Mouse (Mus musculus) kidney, adult 2 months (tissue): ENCODE measurements around the gene Myo1e. TPM values are rescaled to one million over a fixed set of nuclear protein-coding genes. Genes with fewer than 3 reads are reported as not detected.

Source experiments
- DNase-seq: peaks from one replicate; pipeline ENCODE4 v3.0.0; 2021
- H3K27ac ChIP-seq: fragments of 200-500 bp; 2 replicates; pipeline ENCODE4 v1.5.1; 2012; ENCODE audit warnings: low read depth, low read length, control low read depth, inconsistent platforms; ENCODE audit not compliant: insufficient read depth
- H3K27me3 ChIP-seq: fragments of 200-500 bp; replicated peaks from 2 replicates; pipeline ENCODE4 v1.6.1; 2012; ENCODE audit warnings: mild to moderate bottlenecking, moderate library complexity, low read length, inconsistent platforms; ENCODE audit not compliant: control insufficient read depth, insufficient read depth
- H3K36me3 ChIP-seq: fragments of 200-500 bp; 2 replicates; pipeline ENCODE4 v1.6.1; 2012; ENCODE audit warnings: mild to moderate bottlenecking, moderate library complexity, low read length, inconsistent platforms; ENCODE audit not compliant: control insufficient read depth, insufficient read depth
- H3K4me1 ChIP-seq: fragments of 200-500 bp; 2 replicates; pipeline ENCODE4 v1.6.1; 2011; ENCODE audit warnings: low read length; ENCODE audit not compliant: control insufficient read depth, insufficient read depth
- H3K4me3 ChIP-seq: fragments of 200-500 bp; 2 replicates; pipeline ENCODE4 v1.5.1; 2011; ENCODE audit warnings: mild to moderate bottlenecking, low read depth, low read length, control low read depth; ENCODE audit not compliant: insufficient read depth
- CTCF ChIP-seq: fragments of 200-500 bp; conservative IDR thresholded peaks from 2 replicates; pipeline ENCODE4 v1.5.1; 2011; ENCODE audit warnings: low read depth, mild to moderate bottlenecking, control low read depth, low read length, moderate library complexity, mixed read lengths; ENCODE audit not compliant: insufficient read depth, insufficient read length
- POLR2A ChIP-seq: fragments of 200-500 bp; IDR thresholded peaks from one replicate; pipeline ENCODE4 v1.6.1; 2011; ENCODE audit warnings: low read depth, low read length, control low read depth
- WGBS: fragments of 180-500 bp; shearing (Covaris S2); methylation state at CpG from one replicate; pipeline ENCODE4 v1.1.7; 2018; 5-methylcytosine and 5-hydroxymethylcytosine counted together
- polyA plus RNA-seq: library from polyadenylated mRNA; depleted of rRNA; stranded (reverse); fragments of >200 nt; gene quantifications from 2 replicates; pipeline ENCODE4 v1.2.3, GENCODE M21; 2012

The Myo1e gene
- polyA plus RNA-seq, 1 experiment, result 14.5 TPM

GRCm38 (mm10) chr9:70182639-70183038 is 24.5 kb upstream of the Myo1e start:
- Histone ChIP-seq H3K27me3 (no peaks in the 10 kb centered on the region), H3K27ac (no peak overlapping the region), H3K4me1 (no peaks in the 10 kb centered on the region), H3K4me3 (no peak overlapping the region), H3K36me3 (no peaks in the 10 kb centered on the region)
- TF ChIP-seq POLR2A (no peak), CTCF (no peak)
- WGBS, result 67% methylated on average over 7 of the region's 7 CpGs
- DNase-seq, result no peak

- WGBS, result 89% methylated on average over 5 of the region's 5 CpGs
- Histone ChIP-seq H3K36me3 (no peaks in the 10 kb centered on the region), H3K4me1 (no peaks in the 10 kb centered on the region), H3K27ac (no peak overlapping the region), H3K4me3 (no peak overlapping the region), H3K27me3 (no peaks in the 10 kb centered on the region)
- TF ChIP-seq POLR2A (no peak), CTCF (no peak)
- DNase-seq, result no peak
Measured at GRCm38 (mm10) chr9:70192336-70192735, 14.8 kb upstream of the Myo1e start.

GRCm38 (mm10) chr9:70194622-70195021 is 12.5 kb upstream of the Myo1e start:
- Histone ChIP-seq H3K27ac (no peak overlapping the region), H3K36me3 (no peaks in the 10 kb centered on the region), H3K4me1 (no peaks in the 10 kb centered on the region), H3K4me3 (no peak overlapping the region), H3K27me3 (no peaks in the 10 kb centered on the region)
- 82% methylated on average over 11 of the region's 11 CpGs for WGBS
- no peak for TF ChIP-seq POLR2A
- no peak for TF ChIP-seq CTCF
- DNase-seq, result no peak

GRCm38 (mm10) chr9:70196956-70197659 is 10.0 kb upstream of the Myo1e start:
- TF ChIP-seq CTCF, result no peak
- TF ChIP-seq POLR2A, result no peak
- Histone ChIP-seq H3K36me3 (no peaks in the 10 kb centered on the region), H3K27ac (no peak overlapping the region), H3K4me3 (no peak overlapping the region), H3K4me1 (no peaks in the 10 kb centered on the region), H3K27me3 (no peaks in the 10 kb centered on the region)
- WGBS, result 93% methylated on average over 15 of the region's 15 CpGs
- no peak for DNase-seq

GRCm38 (mm10) chr9:70197992-70198391 is 9.2 kb upstream of the Myo1e start:
- Histone ChIP-seq H3K4me1 (no peaks in the 10 kb centered on the region), H3K4me3 (no peak overlapping the region), H3K27me3 (no peaks in the 10 kb centered on the region), H3K27ac (no peak overlapping the region), H3K36me3 (no peaks in the 10 kb centered on the region)
- DNase-seq, result no peak
- 91% methylated on average over 8 of the region's 8 CpGs for WGBS
- no peak for TF ChIP-seq CTCF
- no peak for TF ChIP-seq POLR2A

GRCm38 (mm10) chr9:70202753-70203152 is 4.4 kb upstream of the Myo1e start:
- peak; percentile 69 for DNase-seq
- 58% methylated on average over 5 of the region's 5 CpGs for WGBS
- H3K27ac ChIP-seq, result no peak overlapping the region
- TF ChIP-seq POLR2A (no peak), CTCF (peak; percentile 84)
- no peaks in the 10 kb centered on the region for H3K36me3 ChIP-seq
- no peaks in the 10 kb centered on the region for H3K4me1 ChIP-seq
- H3K27me3 ChIP-seq, result no peaks in the 10 kb centered on the region
- H3K4me3 ChIP-seq, result no peak overlapping the region

GRCm38 (mm10) chr9:70203267-70204076 is 3.7 kb upstream of the Myo1e start:
- no peak for DNase-seq
- H3K4me3 ChIP-seq, result no peak overlapping the region
- H3K36me3 ChIP-seq, result no peaks in the 10 kb centered on the region
- no peak for TF ChIP-seq CTCF
- TF ChIP-seq POLR2A, result no peak
- 59% methylated on average over 15 of the region's 15 CpGs for WGBS
- no peaks in the 10 kb centered on the region for H3K4me1 ChIP-seq
- no peaks in the 10 kb centered on the region for H3K27me3 ChIP-seq
- H3K27ac ChIP-seq, result no peak overlapping the region
